14 mouse cellular contexts compared by ENCODE assay signal in genomic region chr10:76648738-76649137, GRCm38 (mm10). TPM values are rescaled to one million over a fixed set of nuclear protein-coding genes. Genes with fewer than 3 reads are reported as not detected.
DNase-seq lines count a peak whose midpoint lies in the region; ATAC-seq and TF ChIP-seq lines count a peak whose summit lies in the region.
"Had no signal": no experiment of that assay in that cellular context is flagged by ENCODE, and none has a peak within 500 bp of the region (broad histone marks: within the 10 kb centered on the region; RNA-seq: fewer than 3 reads in every experiment).

No protein-coding gene starts in this region.

- no peak overlapping the region for H3K4me3 ChIP-seq in embryonic fibroblast, embryonic 13.5 days (ENCODE audit: insufficient read depth, low read length)
- H3K4me3 ChIP-seq: embryonic facial prominence, embryonic 12.5 days; heart, embryonic 15.5 days had no signal

- peaks cover 27% of the 10 kb centered on the region for H3K4me1 ChIP-seq in embryonic fibroblast, embryonic 13.5 days (ENCODE audit: control insufficient read depth, insufficient read depth, low read length)

- H3K27ac ChIP-seq in embryonic fibroblast, embryonic 13.5 days (ENCODE audit: insufficient read depth, low read length): peak overlapping the region; percentile 98
- H3K27ac ChIP-seq: embryonic facial prominence, embryonic 12.5 days; heart, embryonic 15.5 days had no signal

- ATAC-seq in megakaryocyte-erythroid progenitor cell, adult 5-6 weeks (replicated peaks; ENCODE audit: low FRiP score, low TSS enrichment, poor library complexity, severe bottlenecking): no peak
- ATAC-seq: forebrain, embryonic 14.5 days had no signal

- peak; percentile 31 to 40 for DNase-seq in left cerebral cortex, adult 18-20 months (ENCODE audit: low spot score in 2 of 2)
- DNase-seq in left cerebral cortex, postnatal 10 days (ENCODE audit: extremely low spot score in 1 of 2, low spot score in 2 of 2): no peak
- peak; percentile 10 to 45 for DNase-seq in adrenal gland, adult 18-20 months (ENCODE audit: low spot score in 2 of 2)
- peak; percentile 50 to 57 for DNase-seq in heart, postnatal 36 days
- no peak for DNase-seq in cerebellum, adult 9-11 months
- no peak for DNase-seq in layer of hippocampus, adult 9-11 months
- DNase-seq: cerebellum, postnatal 14 days; kidney, adult 11 months; thymus, adult 18-20 months had no signal

- no peak for TF ChIP-seq POLR2A in embryonic fibroblast, embryonic 13.5 days (IDR thresholded peaks at IDR 0.05; ENCODE audit: low read depth, low read length)

- no peak for TF ChIP-seq CTCF in embryonic fibroblast, embryonic 13.5 days (IDR thresholded peaks at IDR 0.05; ENCODE audit: borderline replicate concordance, insufficient read depth, low read length)

- intact Hi-C loops in left cerebral cortex, postnatal 10 days (cut with DNase I): no loop called here
- intact Hi-C loops in heart, postnatal 36 days (cut with DNase I): no loop called here

RNA-seq across cellular contexts. Expression of gene Col6a2, which starts 25.3 kb away (rescaled TPM):
- 10 to 100 TPM in 1 of 2 experiments, 1 to 10 TPM in 1; 9.3 to 16.1 TPM for total RNA-seq in left cerebral cortex, adult 18-20 months (2021)
- 10 to 100 TPM; 15.6 to 18.8 TPM for total RNA-seq in left cerebral cortex, postnatal 10 days (2021)
- 10 to 100 TPM; 20.4 to 44.9 TPM for total RNA-seq in adrenal gland, adult 18-20 months (2021)
- 476 and 628 TPM in 2 replicates for polyA plus RNA-seq in embryonic fibroblast, embryonic 13.5 days (2011; ENCODE audit: insufficient read length, low read depth, missing spikeins)
- total RNA-seq in heart, postnatal 36 days (2021): 10 to 100 TPM; 78.2 to 87.8 TPM
- total RNA-seq in megakaryocyte-erythroid progenitor cell, adult 5-6 weeks (2014; fragmentation: Nextera tagmentation): 0.70 TPM in 1 of 2 replicates, not detected in the other
- not detected in 2 replicates for total RNA-seq in megakaryocyte-erythroid progenitor cell, adult 5-6 weeks (2017)

Comparison
In these comparisons a context has a peak if more than half of its experiments do, and no peak if none do; other contexts are left out.
1. DNase-seq: peak in left cerebral cortex, adult 18-20 months (2 of 2), adrenal gland, adult 18-20 months (2 of 2) and heart, postnatal 36 days (2 of 2); none in left cerebral cortex, postnatal 10 days (0 of 2), cerebellum, adult 9-11 months (single experiment) and layer of hippocampus, adult 9-11 months (single experiment).
2. RNA of gene Col6a2, which starts 25.3 kb away (total RNA-seq): 78.2 to 87.8 TPM in heart, postnatal 36 days, 20.4 to 44.9 TPM in adrenal gland, adult 18-20 months, 15.6 to 18.8 TPM in left cerebral cortex, postnatal 10 days and 9.3 to 16.1 TPM in left cerebral cortex, adult 18-20 months; 0.70 TPM in megakaryocyte-erythroid progenitor cell, adult 5-6 weeks; every median in the first group is over 4 times any median in the second.